Mouse (Mus musculus) small intestine, adult 2 months (tissue): ENCODE measurements around the gene Mb21d2.

ENCODE experiments used
- CTCF ChIP-seq: fragments of 200-500 bp; IDR thresholded peaks from 2 replicates; pipeline ENCODE4 v1.5.1; 2012; ENCODE audit warnings: low read depth, mild to moderate bottlenecking, control low read depth, inconsistent platforms, low read length, moderate library complexity, mixed read lengths; ENCODE audit not compliant: insufficient replicate concordance, insufficient read length; ENCODE audit errors: extremely low read depth
- POLR2A ChIP-seq: fragments of 200-500 bp; IDR thresholded peaks from 2 replicates; pipeline ENCODE4 v1.6.1; 2012; ENCODE audit warnings: low read depth, mild to moderate bottlenecking, control low read depth, inconsistent platforms, low read length, moderate library complexity

DNA sequence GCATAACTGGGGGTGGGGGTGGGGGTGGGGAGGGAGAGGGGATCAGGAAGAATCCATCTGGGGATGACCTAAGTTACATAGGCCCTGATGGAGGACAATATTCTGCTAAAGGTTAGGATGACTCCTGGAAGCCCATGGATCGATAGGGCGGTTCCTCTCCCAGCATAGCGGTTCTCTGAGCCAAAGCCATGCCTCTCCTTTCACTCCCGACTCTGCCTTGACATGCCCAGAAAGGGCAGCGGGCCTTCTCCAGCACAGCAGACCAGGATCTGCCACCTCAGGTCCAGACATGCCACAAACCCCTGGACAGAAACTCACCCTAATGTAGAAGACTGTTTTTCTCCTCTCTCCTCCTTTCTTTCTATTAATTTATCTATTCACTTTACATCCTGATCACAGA is 44.8 kb downstream of the Mb21d2 start:
- no peak for TF ChIP-seq CTCF
- no peak for TF ChIP-seq POLR2A
